8 mouse cellular contexts compared by ENCODE assay signal in the genomic region with DNA sequence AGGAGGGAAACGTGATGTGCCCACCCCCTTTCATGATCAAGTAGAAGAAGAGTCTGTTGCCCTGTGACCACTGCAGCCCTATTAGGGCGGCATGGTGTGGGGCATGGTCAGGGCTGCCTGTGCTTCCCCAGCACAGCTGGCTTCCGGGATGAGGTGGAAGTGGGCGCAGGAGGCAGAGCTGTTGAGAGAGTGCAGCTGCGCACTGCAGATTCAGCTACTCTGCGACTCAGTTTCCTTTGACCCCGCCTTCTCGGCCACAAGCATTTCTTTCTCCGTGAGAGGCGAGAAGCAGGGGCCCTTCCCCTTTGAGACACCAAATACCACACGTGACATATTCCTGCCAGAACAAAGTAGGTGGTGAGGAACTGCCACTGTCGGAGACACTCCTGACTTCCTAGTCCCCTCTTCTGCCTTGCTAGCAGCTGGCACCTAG. TPM values are rescaled to one million over a fixed set of nuclear protein-coding genes. Genes with fewer than 3 reads are reported as not detected.
DNase-seq lines count a peak whose midpoint lies in the region; ATAC-seq lines count a peak whose summit lies in the region.

No protein-coding gene starts in this region.

- peak; percentile 95 for DNase-seq in 416B (ENCODE audit: low read depth)
- peak; percentile 40 for DNase-seq in adrenal gland, postnatal 14 days
- DNase-seq in forelimb bud, embryonic 11.5 days (ENCODE audit: low read depth, low spot score), result peak; percentile 56
- peak; percentile 15 to 33 for DNase-seq in left cerebral cortex, postnatal 36 days (ENCODE audit: low spot score in 2 of 2)
- peak; percentile 7 for DNase-seq in right cerebral cortex, postnatal 4 days
- DNase-seq in cerebellum, postnatal 14 days, result no peak

- intact Hi-C loops in left cerebral cortex, postnatal 36 days (cut with DNase I), result no loop called here

- peak; percentile 69 for ATAC-seq in hindbrain, embryonic 12.5 days (ENCODE audit: low FRiP score)
- ATAC-seq in megakaryocyte progenitor cell, adult 5-6 weeks (replicated peaks; ENCODE audit: poor library complexity), result peak; percentile 86

- 7% methylated on average over 12 of the region's 12 CpGs for WGBS in hindbrain, embryonic 12.5 days

- H3K4me1 ChIP-seq in hindbrain, embryonic 12.5 days, result peaks cover 6% of the 10 kb centered on the region

- H3K27me3 ChIP-seq in hindbrain, embryonic 12.5 days, result no peaks in the 10 kb centered on the region

- H3K36me3 ChIP-seq in hindbrain, embryonic 12.5 days, result no peaks in the 10 kb centered on the region

- H3K4me3 ChIP-seq in hindbrain, embryonic 12.5 days, result peak overlapping the region; percentile 23

- peak overlapping the region; percentile 24 for H3K9ac ChIP-seq in hindbrain, embryonic 12.5 days

- peak overlapping the region; percentile 50 for H3K4me2 ChIP-seq in hindbrain, embryonic 12.5 days (replicated peaks)

- no peaks in the 10 kb centered on the region for H3K9me3 ChIP-seq in hindbrain, embryonic 12.5 days (replicated peaks)

- no peak overlapping the region for H3K27ac ChIP-seq in hindbrain, embryonic 12.5 days

RNA-seq across cellular contexts. Expression of a gene that starts 22.0 kb away (rescaled TPM):
- 2.4 and 2.7 TPM in 2 replicates for total RNA-seq in adrenal gland, postnatal 14 days (2021)
- 2.6 and 3.4 TPM in 2 replicates for polyA plus RNA-seq in hindbrain, embryonic 12.5 days (2016; fragmentation: Nextera tagmentation; extraction: Ambion mirVana)
- 1 to 10 TPM; 1.3 to 1.7 TPM for total RNA-seq in left cerebral cortex, postnatal 36 days (2021)
- 1.7 and 2.4 TPM in 2 replicates for total RNA-seq in megakaryocyte progenitor cell, adult 5-6 weeks (2015)
- total RNA-seq in megakaryocyte progenitor cell, adult 5-6 weeks (2017), result 1.5 and 1.6 TPM in 2 replicates

RNA-seq across cellular contexts. Expression of a gene that starts 22.3 kb away (rescaled TPM):
- 621 TPM in 2 replicates for total RNA-seq in adrenal gland, postnatal 14 days (2021)
- 551 and 555 TPM in 2 replicates for polyA plus RNA-seq in hindbrain, embryonic 12.5 days (2016; fragmentation: Nextera tagmentation; extraction: Ambion mirVana)
- total RNA-seq in left cerebral cortex, postnatal 36 days (2021), result 100 to 1,000 TPM; 290 to 352 TPM
- 925 and 968 TPM in 2 replicates for total RNA-seq in megakaryocyte progenitor cell, adult 5-6 weeks (2015)
- total RNA-seq in megakaryocyte progenitor cell, adult 5-6 weeks (2017), result 1,272 and 1,450 TPM in 2 replicates

RNA-seq across cellular contexts. Expression of a gene that starts 36.2 kb away (rescaled TPM):
- 8.3 and 9.8 TPM in 2 replicates for total RNA-seq in adrenal gland, postnatal 14 days (2021)
- not detected in 2 replicates for polyA plus RNA-seq in hindbrain, embryonic 12.5 days (2016; fragmentation: Nextera tagmentation; extraction: Ambion mirVana)
- 10 to 100 TPM; 19.2 to 24.9 TPM for total RNA-seq in left cerebral cortex, postnatal 36 days (2021)
- total RNA-seq in megakaryocyte progenitor cell, adult 5-6 weeks (2015), result not detected in 2 replicates
- total RNA-seq in megakaryocyte progenitor cell, adult 5-6 weeks (2017), result 0.21 TPM in 1 of 2 replicates, not detected in the other

RNA-seq across cellular contexts. Expression of a gene that starts 51.2 kb away (rescaled TPM):
- total RNA-seq in adrenal gland, postnatal 14 days (2021), result 23.2 and 25.1 TPM in 2 replicates
- 3.9 and 4.2 TPM in 2 replicates for polyA plus RNA-seq in hindbrain, embryonic 12.5 days (2016; fragmentation: Nextera tagmentation; extraction: Ambion mirVana)
- 10 to 100 TPM; 79.4 to 82.5 TPM for total RNA-seq in left cerebral cortex, postnatal 36 days (2021)
- 3.4 and 4.2 TPM in 2 replicates for total RNA-seq in megakaryocyte progenitor cell, adult 5-6 weeks (2015)
- total RNA-seq in megakaryocyte progenitor cell, adult 5-6 weeks (2017), result 3.0 and 3.2 TPM in 2 replicates

Comparison
In these comparisons a context has a peak if more than half of its experiments do, and no peak if none do; other contexts are left out.
1. DNase-seq: peak in 416B (single experiment), adrenal gland, postnatal 14 days (single experiment), forelimb bud, embryonic 11.5 days (single experiment), left cerebral cortex, postnatal 36 days (2 of 2) and right cerebral cortex, postnatal 4 days (single experiment); none in cerebellum, postnatal 14 days (0 of 2).